Mouse (Mus musculus): ENCODE results near the gene Slc44a4. TPM values are rescaled to one million over a fixed set of nuclear protein-coding genes. Genes with fewer than 3 reads are reported as not detected.
A peak's percentile ranks its signal among the peaks of the same experiment; 100 is the strongest.
"Not testable (repeated sequence)": the region's sequence is repeated elsewhere in the genome, so short reads cannot be mapped to it uniquely, and the experiment has no call there.

The Slc44a4 gene
- total and polyA plus RNA-seq, 3 experiments: 0.33 to 1.9 (median 0.92) TPM

DNA sequence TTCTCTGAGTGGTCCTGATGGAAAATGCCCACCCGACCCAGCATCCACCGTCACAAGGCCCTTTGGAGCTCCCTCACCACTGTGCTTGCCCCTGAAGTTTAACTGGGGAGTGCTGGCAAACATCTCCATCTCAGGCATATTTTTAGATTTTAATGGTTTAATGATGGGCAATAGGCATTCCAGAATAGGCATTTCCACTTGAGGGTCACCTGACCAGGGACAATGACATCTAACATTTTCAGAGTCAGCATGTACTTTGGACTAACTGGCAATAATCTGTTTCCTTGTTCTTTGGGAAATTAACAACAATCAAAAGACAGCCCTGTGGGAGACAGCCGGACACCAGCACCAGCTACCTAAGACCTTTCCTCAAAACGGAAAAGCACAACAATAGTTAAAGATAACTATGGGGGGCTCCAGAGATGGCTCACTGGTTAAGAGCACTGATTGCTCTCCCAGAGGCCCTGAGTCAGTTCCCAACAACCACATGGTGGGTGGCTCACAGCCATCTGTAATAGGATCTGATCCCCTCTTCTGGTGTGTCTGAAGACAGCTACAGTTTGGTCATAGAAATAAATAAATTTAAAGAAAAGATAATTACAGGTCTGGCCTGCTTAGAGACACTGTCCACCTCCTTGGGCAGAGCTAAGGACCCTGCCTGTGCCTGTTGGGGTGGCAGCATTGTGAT, 29.0 kb downstream of the Slc44a4 start:
- no peak for DNase-seq

- no peak for DNase-seq
Measured at GRCm38 (mm10) chr17:34944362-34944761, 30.1 kb downstream of the Slc44a4 start.

GRCm38 (mm10) chr17:34946486-34947140, 32.3 kb downstream of the Slc44a4 start:
- no peak for DNase-seq

DNA sequence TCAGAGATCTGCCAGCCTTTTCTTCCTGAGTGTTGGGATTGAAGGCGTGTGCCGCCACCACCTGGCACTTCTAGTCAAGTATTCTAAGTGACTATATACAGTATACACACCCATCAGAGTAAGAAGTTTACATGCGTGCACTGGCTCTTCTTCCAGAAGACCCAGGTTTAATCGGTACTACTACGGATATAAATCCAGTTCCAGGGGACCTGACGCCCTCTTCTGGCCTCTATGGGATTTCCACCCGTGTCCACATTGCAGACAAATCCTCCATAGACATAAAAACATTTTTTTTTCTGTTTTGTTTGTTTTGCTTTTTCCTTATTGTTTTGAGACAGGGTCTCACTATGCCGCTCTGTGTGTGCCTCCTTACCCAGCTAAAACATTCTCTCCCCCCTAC, 33.3 kb downstream of the Slc44a4 start:
- peak; percentile 27 for DNase-seq

DNA sequence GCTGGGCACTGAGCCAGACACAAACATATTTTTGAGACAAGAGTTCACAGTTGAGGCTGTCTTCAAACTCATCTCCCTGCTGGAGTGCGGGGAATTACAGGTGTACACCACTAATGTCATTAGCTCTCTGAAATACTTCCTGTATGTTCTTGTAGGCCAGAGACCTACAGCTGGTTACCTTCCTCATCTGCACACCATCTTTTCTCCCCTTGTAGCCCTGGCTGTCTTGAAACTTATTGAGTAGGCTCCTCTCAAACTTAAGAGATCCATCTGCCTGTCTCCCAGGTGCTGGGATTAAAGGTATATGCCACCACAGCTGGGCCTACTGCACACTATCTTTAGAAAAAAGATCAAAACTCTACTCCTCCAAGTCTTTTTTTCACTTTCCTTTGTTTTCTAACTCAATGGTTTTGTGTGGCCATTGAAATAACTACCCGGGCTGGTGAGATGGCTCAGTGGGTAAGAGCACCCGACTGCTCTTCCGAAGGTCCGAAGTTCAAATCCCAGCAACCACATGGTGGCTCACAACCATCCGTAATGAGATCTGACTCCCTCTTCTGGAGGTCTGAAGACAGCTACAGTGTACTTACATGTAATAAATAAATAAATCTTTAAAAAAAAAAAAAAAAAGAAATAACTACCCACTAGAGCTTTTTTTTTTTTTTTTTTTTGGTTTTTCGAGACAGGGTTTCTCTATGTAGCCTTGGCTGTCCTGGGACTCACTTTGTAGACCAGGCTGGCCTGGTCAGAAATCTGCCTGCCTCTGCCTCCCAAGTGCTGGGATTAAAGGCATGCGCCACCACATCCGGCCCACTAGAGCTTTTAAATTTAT, 34.7 kb downstream of the Slc44a4 start:
- DNase-seq: not testable (repeated sequence)

GRCm38 (mm10) chr17:34949553-34949969, 35.3 kb downstream of the Slc44a4 start:
- DNase-seq: no peak

- DNase-seq: peak; percentile 57
Measured at GRCm38 (mm10) chr17:34950514-34951455, 36.5 kb downstream of the Slc44a4 start.

DNA sequence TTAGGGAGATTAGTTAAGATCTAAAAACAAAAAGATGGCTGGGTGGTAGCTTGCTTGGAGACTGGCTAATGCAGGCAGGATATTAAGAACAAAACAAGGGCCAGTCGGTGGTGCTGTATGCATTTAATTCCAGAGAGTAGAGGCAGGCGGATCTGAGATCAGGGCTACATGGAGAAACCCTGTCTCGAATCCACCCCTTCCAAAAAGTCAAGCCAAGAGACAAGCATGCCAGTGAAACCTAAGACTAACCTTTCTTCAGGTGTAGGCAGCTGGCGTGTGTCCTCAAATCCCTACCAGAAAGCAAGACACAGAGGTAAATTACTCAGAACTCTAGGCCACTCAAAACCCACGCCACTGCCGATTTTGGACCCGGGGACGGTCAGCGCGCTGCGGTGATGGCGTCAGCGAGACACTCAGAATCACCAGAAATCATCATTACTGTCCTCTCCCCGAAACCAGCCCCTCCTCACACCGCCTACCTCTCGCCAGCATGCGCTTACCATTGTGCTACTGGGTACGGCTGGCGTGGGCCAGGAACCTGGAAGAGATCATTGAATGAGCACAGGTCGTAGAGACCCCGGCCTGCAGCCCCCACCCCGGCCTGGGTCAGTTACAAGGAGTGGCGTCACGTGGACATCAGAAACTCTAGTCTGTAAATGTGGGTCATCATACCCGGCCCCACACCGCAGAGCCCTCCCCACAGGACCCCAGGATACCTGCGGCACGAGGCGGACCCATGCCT, 37.5 kb downstream of the Slc44a4 start:
- DNase-seq: no peak

DNA sequence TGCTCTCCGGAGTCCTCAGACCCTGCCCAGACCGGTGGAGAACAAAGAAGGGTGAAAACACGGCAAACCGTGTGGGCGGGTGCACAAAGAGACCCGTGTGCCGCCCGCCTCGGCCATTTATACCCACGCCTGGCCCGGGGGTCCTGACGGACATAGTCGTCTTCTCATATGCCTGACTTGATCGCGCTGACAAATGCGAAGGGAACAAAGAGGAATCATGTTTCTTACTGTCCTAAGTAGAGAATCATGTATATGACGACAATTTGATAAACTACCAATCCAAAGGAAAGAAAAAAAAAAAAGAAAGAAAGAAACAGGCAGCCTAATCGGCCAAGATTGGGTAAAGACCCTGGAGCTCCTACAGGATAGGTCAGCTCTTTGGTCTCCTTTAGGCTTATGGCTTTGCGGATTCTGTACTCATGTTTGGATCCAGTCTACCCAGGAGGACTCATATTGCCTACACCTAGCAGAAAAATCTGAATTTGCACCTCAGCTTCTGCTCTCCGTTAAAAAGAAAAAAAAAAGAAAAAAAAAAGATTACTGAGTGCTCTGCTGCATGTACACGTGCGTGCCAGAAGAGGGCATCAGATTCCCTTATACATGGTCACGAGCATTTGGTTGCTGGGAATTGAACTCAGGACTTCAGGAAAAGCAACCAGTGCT, 38.2 kb downstream of the Slc44a4 start:
- DNase-seq: peak; percentile 77

DNA sequence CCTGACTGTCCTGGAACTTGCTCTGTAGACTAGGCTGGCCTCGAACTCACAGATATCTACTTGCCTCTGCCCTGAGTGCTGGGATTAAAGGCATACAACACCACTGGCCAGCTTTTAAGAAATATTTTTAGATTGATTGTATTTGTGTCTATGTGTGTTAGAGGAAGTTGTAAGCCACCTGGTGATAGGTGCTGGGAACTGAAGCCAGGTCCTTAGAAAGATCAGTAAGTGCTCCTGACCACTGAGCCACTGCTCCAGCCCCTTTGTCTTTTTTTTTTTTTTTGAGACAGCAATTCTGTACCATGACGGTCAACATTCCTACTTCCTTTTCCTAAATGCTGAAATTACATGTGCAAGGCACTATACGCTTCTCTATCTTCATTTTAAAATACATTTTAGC, 39.0 kb downstream of the Slc44a4 start:
- DNase-seq: no peak

- no peak for DNase-seq
Measured at GRCm38 (mm10) chr17:34953904-34954303, 39.6 kb downstream of the Slc44a4 start.

GRCm38 (mm10) chr17:34954831-34955230, 40.6 kb downstream of the Slc44a4 start:
- DNase-seq: no peak

- no peak for DNase-seq
Measured at GRCm38 (mm10) chr17:34955884-34956283, 41.6 kb downstream of the Slc44a4 start.

GRCm38 (mm10) chr17:34956340-34956739, 42.1 kb downstream of the Slc44a4 start:
- DNase-seq: no peak

- DNase-seq: peak; percentile 49
Measured at GRCm38 (mm10) chr17:34957291-34957690, 43.0 kb downstream of the Slc44a4 start.

GRCm38 (mm10) chr17:34957966-34958365, 43.7 kb downstream of the Slc44a4 start:
- DNase-seq: peak; percentile 37

DNA sequence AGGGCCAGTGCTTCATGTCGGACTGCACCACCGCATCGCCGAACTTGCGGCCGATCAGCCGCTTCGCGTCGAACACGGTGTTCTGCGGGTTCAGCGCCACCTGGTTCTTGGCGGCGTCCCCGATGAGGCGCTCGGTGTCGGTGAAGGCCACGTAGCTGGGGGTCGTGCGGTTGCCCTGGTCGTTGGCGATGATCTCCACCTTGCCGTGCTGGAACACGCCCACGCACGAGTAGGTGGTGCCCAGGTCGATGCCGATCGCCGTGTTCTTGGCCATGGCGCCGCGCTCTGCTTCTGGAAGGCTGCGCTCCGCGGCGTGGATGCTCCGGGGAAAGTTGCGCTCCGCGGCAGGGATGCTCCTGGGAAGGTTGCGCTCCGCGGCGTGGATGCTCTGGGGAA, 44.5 kb downstream of the Slc44a4 start:
- DNase-seq: peak; percentile 51

DNA sequence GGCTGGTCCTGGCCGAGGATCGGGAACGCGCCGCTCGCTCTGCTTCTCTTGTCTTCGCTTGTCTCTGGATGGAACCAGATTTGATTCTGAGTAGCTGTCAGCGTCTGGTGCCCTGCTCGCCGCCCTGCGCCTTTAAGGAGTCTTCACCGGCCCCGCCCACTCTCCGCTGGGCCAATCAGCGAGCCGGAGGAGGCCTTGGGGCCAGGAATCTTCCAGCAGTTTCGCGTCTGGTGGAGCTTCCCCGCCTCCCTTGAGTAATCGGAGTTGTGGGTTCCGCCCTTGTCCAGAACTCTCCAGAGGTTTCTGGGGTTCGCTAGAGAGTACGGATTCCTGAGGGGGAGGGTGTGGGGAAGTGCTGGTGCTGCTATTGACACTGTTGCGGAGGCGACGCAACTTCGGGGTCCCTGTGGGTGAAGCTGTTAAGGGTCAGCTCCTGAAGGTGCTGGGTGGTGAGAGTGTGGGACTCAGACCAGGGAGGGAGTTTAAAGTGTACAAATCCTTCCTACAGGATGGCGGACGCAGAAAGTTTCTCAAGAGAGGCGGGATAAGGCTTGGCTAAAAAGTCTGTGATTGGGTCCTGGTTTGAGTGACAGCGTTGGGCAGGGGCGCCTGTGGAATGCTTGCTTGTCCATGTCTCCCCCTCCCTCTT, 45.0 kb downstream of the Slc44a4 start, which contains the start of gene Hspa1b:
Gene Hspa1b (minus strand): TSS at position 109 of the 649 bp plus-strand sequence.
- DNase-seq: peak; percentile 95

GRCm38 (mm10) chr17:34959881-34960515, 45.7 kb downstream of the Slc44a4 start:
- peak; percentile 80 for DNase-seq
